Mouse (Mus musculus): ENCODE measurements around the gene Foxf2. TPM values are rescaled to one million over a fixed set of nuclear protein-coding genes. Genes with fewer than 3 reads are reported as not detected.

The Foxf2 gene
- polyA plus RNA-seq (2014; fragmentation: Nextera tagmentation; extraction: Ambion mirVana) = 0.20 and 0.71 TPM in 2 replicates

- 0% methylated on average over 46 of the region's 74 CpGs for WGBS
- no peaks in the 10 kb centered on the region for H3K36me3 ChIP-seq (ENCODE audit: control insufficient read depth, insufficient read depth, low read length)
- peak; percentile 63 for DNase-seq (ENCODE audit: low spot score)
These were observed at the start of gene Foxf2 for GRCm38 (mm10) chr13:31625333-31626101. Gene Foxf2 (plus strand): TSS chr13:31625816.

GRCm38 (mm10) chr13:31576696-31577095 is 48.9 kb upstream of the Foxf2 start:
- Histone ChIP-seq H3K36me3 (ENCODE audit: control insufficient read depth, insufficient read depth, low read length) (no peaks in the 10 kb centered on the region), H3K4me3 (ENCODE audit: low read depth, low read length) (no peak overlapping the region), H3K9ac (ENCODE audit: low read length) (no peak overlapping the region), H3K4me2 (ENCODE audit: low read depth, severe bottlenecking) (no peak overlapping the region), H3K4me1 (ENCODE audit: control insufficient read depth, insufficient read depth, low read length) (peaks cover 5% of the 10 kb centered on the region; the same call in 1 of the 2 replicates), H3K27me3 (ENCODE audit: control insufficient read depth, insufficient read depth, low read length) (no peaks in the 10 kb centered on the region), H3K9me3 (ENCODE audit: control insufficient read depth, low read length) (no peaks in the 10 kb centered on the region), H3K27ac (replicated peaks; ENCODE audit: low read depth, low read length) (no peak overlapping the region)
- no peak for ATAC-seq (ENCODE audit: insufficient number of reproducible peaks, low FRiP score, low TSS enrichment, low read depth)
- DNase-seq (ENCODE audit: low spot score) = no peak
- 21% methylated on average over 4 of the region's 4 CpGs for WGBS

More at GRCm38 (mm10) chr13:31625333-31626101, at the start of gene Foxf2:
- no peak for ATAC-seq (ENCODE audit: insufficient number of reproducible peaks, low FRiP score, low TSS enrichment, low read depth)
- Histone ChIP-seq H3K4me3 (ENCODE audit: low read depth, low read length) (peak within 1 kb of the TSS; percentile 28), H3K4me1 (ENCODE audit: control insufficient read depth, insufficient read depth, low read length) (peaks cover 41% of the 10 kb centered on the region), H3K9me3 (ENCODE audit: control insufficient read depth, low read length) (no peaks in the 10 kb centered on the region), H3K4me2 (ENCODE audit: low read depth, severe bottlenecking) (peak within 1 kb of the TSS; percentile 79), H3K9ac (ENCODE audit: low read length) (peak within 1 kb of the TSS; percentile 47), H3K27ac (replicated peaks; ENCODE audit: low read depth, low read length) (no peak within 1 kb of the TSS), H3K27me3 (ENCODE audit: control insufficient read depth, insufficient read depth, low read length) (peaks cover 93% of the 10 kb centered on the region)

- no peak overlapping the region for H3K4me3 ChIP-seq (ENCODE audit: low read depth, low read length)
- no peaks in the 10 kb centered on the region for H3K27me3 ChIP-seq (ENCODE audit: control insufficient read depth, insufficient read depth, low read length)
- 39% methylated on average over 6 of the region's 6 CpGs for WGBS
- H3K4me2 ChIP-seq (ENCODE audit: low read depth, severe bottlenecking) = no peak overlapping the region
- ATAC-seq (ENCODE audit: insufficient number of reproducible peaks, low FRiP score, low TSS enrichment, low read depth) (no peak), DNase-seq (ENCODE audit: low spot score) (no peak)
- no peaks in the 10 kb centered on the region for H3K36me3 ChIP-seq (ENCODE audit: control insufficient read depth, insufficient read depth, low read length)
- H3K9ac ChIP-seq (ENCODE audit: low read length) = no peak overlapping the region
- H3K9me3 ChIP-seq (ENCODE audit: control insufficient read depth, low read length) = no peaks in the 10 kb centered on the region
- peaks cover 5% of the 10 kb centered on the region; the same call in 1 of the 2 replicates for H3K4me1 ChIP-seq (ENCODE audit: control insufficient read depth, insufficient read depth, low read length)
- H3K27ac ChIP-seq (replicated peaks; ENCODE audit: low read depth, low read length) = no peak overlapping the region
These were observed 48.0 kb upstream of the Foxf2 start for GRCm38 (mm10) chr13:31577576-31577975.

DNA sequence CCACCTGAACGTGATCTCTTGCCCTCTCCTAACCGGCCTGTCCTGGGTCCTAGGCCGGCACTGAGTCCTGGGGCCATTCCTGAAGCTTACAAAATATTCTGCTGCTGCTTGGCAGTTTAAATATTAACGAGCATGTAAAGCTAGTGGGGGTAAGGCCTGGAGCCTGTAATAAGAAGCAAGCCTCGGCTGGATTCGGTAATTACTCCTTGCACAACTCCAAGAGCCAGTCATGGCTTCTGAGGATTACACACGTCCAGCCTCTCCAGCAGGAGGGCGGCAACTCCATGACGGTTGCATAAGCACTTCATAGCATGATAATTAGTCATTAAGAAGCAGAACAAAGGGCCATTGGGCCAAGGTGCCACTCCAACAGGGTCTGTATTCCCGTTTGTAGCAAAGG is 47.2 kb upstream of the Foxf2 start:
- no peak overlapping the region for H3K4me3 ChIP-seq (ENCODE audit: low read depth, low read length)
- peak; percentile 44; the same call in 1 of the 2 replicates for ATAC-seq (ENCODE audit: insufficient number of reproducible peaks, low FRiP score, low TSS enrichment, low read depth)
- peak; percentile 43 for DNase-seq (ENCODE audit: low spot score)
- no peaks in the 10 kb centered on the region for H3K9me3 ChIP-seq (ENCODE audit: control insufficient read depth, low read length)
- H3K36me3 ChIP-seq (ENCODE audit: control insufficient read depth, insufficient read depth, low read length) = no peaks in the 10 kb centered on the region
- no peak overlapping the region for H3K27ac ChIP-seq (replicated peaks; ENCODE audit: low read depth, low read length)
- H3K4me1 ChIP-seq (ENCODE audit: control insufficient read depth, insufficient read depth, low read length) = peaks cover 5% of the 10 kb centered on the region; the same call in 1 of the 2 replicates
- H3K4me2 ChIP-seq (ENCODE audit: low read depth, severe bottlenecking) = no peak overlapping the region
- 27% methylated on average over 10 of the region's 10 CpGs for WGBS
- no peak overlapping the region for H3K9ac ChIP-seq (ENCODE audit: low read length)
- H3K27me3 ChIP-seq (ENCODE audit: control insufficient read depth, insufficient read depth, low read length) = no peaks in the 10 kb centered on the region

DNA sequence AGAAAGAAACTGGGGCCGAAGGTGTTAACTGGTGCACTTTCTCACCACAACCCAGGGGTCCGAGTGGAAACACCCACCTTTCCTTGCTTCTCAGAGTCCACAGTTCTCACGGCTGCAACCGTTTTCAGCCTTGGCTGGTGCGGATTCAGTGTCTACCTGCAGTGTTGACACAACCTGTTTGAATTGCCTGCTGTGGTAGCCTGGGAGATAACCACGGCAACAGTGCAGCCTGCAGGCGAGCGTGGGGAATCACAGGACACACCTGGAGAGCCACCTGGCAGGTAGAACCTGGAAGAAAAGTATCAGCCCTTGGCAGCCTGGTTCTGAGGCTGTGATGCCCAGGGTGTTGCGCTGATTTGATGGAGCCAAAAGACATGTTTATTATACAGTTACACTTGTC is 45.8 kb upstream of the Foxf2 start:
- WGBS = 60% methylated on average over 9 of the region's 9 CpGs

GRCm38 (mm10) chr13:31587341-31587740 is 38.3 kb upstream of the Foxf2 start:
- WGBS = 86% methylated on average over 5 of the region's 5 CpGs

More for the DNA sequence above, 45.8 kb upstream of the Foxf2 start:
- no peak for ATAC-seq (ENCODE audit: insufficient number of reproducible peaks, low FRiP score, low TSS enrichment, low read depth)
- Histone ChIP-seq H3K4me2 (ENCODE audit: low read depth, severe bottlenecking) (no peak overlapping the region), H3K27ac (replicated peaks; ENCODE audit: low read depth, low read length) (no peak overlapping the region), H3K9me3 (ENCODE audit: control insufficient read depth, low read length) (no peaks in the 10 kb centered on the region), H3K9ac (ENCODE audit: low read length) (no peak overlapping the region), H3K4me1 (ENCODE audit: control insufficient read depth, insufficient read depth, low read length) (peaks cover 5% of the 10 kb centered on the region; the same call in 1 of the 2 replicates), H3K4me3 (ENCODE audit: low read depth, low read length) (no peak overlapping the region), H3K36me3 (ENCODE audit: control insufficient read depth, insufficient read depth, low read length) (no peaks in the 10 kb centered on the region), H3K27me3 (ENCODE audit: control insufficient read depth, insufficient read depth, low read length) (no peaks in the 10 kb centered on the region)
- no peak for DNase-seq (ENCODE audit: low spot score)

GRCm38 (mm10) chr13:31599576-31599975 is 26.0 kb upstream of the Foxf2 start:
- WGBS = 82% methylated on average over 5 of the region's 5 CpGs
- DNase-seq (ENCODE audit: low spot score) (no peak), ATAC-seq (ENCODE audit: insufficient number of reproducible peaks, low FRiP score, low TSS enrichment, low read depth) (no peak)

More at GRCm38 (mm10) chr13:31587341-31587740, 38.3 kb upstream of the Foxf2 start:
- no peaks in the 10 kb centered on the region for H3K36me3 ChIP-seq (ENCODE audit: control insufficient read depth, insufficient read depth, low read length)
- no peak for DNase-seq (ENCODE audit: low spot score)
- H3K9me3 ChIP-seq (ENCODE audit: control insufficient read depth, low read length) = no peaks in the 10 kb centered on the region
- H3K4me2 ChIP-seq (ENCODE audit: low read depth, severe bottlenecking) = no peak overlapping the region
- H3K27ac ChIP-seq (replicated peaks; ENCODE audit: low read depth, low read length) = no peak overlapping the region
- H3K4me3 ChIP-seq (ENCODE audit: low read depth, low read length) = no peak overlapping the region
- H3K4me1 ChIP-seq (ENCODE audit: control insufficient read depth, insufficient read depth, low read length) = no peaks in the 10 kb centered on the region
- H3K27me3 ChIP-seq (ENCODE audit: control insufficient read depth, insufficient read depth, low read length) = no peaks in the 10 kb centered on the region
- no peak overlapping the region for H3K9ac ChIP-seq (ENCODE audit: low read length)
- no peak for ATAC-seq (ENCODE audit: insufficient number of reproducible peaks, low FRiP score, low TSS enrichment, low read depth)

DNA sequence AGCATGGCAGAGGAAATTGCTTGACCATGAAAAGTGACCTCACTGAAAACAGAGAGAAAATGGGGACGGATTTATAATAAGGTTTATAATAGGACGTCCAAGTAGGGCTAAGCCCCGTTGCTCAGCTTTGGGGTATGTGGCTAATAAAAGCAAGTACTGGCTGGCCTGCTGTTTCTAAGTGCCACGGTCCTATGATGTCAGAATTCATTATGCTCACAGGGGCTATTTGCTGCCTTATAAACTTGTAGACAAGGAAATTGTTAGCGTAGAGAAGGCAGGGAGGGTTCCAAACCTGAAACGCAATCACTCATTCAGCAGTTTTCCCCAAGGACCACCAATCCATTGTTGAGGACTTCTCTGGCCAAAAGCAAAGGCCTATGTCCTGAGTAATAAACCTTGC is 21.7 kb upstream of the Foxf2 start:
- DNase-seq (ENCODE audit: low spot score) (no peak), ATAC-seq (ENCODE audit: insufficient number of reproducible peaks, low FRiP score, low TSS enrichment, low read depth) (no peak)
- Histone ChIP-seq H3K9ac (ENCODE audit: low read length) (no peak overlapping the region), H3K36me3 (ENCODE audit: control insufficient read depth, insufficient read depth, low read length) (no peaks in the 10 kb centered on the region), H3K27me3 (ENCODE audit: control insufficient read depth, insufficient read depth, low read length) (no peaks in the 10 kb centered on the region), H3K4me1 (ENCODE audit: control insufficient read depth, insufficient read depth, low read length) (no peaks in the 10 kb centered on the region), H3K9me3 (ENCODE audit: control insufficient read depth, low read length) (no peaks in the 10 kb centered on the region), H3K4me3 (ENCODE audit: low read depth, low read length) (no peak overlapping the region), H3K27ac (replicated peaks; ENCODE audit: low read depth, low read length) (no peak overlapping the region), H3K4me2 (ENCODE audit: low read depth, severe bottlenecking) (no peak overlapping the region)
- 50% methylated on average over 6 of the region's 6 CpGs for WGBS

More at GRCm38 (mm10) chr13:31599576-31599975, 26.0 kb upstream of the Foxf2 start:
- Histone ChIP-seq H3K4me1 (ENCODE audit: control insufficient read depth, insufficient read depth, low read length) (no peaks in the 10 kb centered on the region), H3K27ac (replicated peaks; ENCODE audit: low read depth, low read length) (no peak overlapping the region), H3K9me3 (ENCODE audit: control insufficient read depth, low read length) (no peaks in the 10 kb centered on the region), H3K4me3 (ENCODE audit: low read depth, low read length) (no peak overlapping the region), H3K4me2 (ENCODE audit: low read depth, severe bottlenecking) (no peak overlapping the region), H3K9ac (ENCODE audit: low read length) (no peak overlapping the region), H3K36me3 (ENCODE audit: control insufficient read depth, insufficient read depth, low read length) (no peaks in the 10 kb centered on the region), H3K27me3 (ENCODE audit: control insufficient read depth, insufficient read depth, low read length) (no peaks in the 10 kb centered on the region)

Measured in limb, embryonic 11.5 days (tissue).